Mouse (Mus musculus): Measurements from ENCODE around the gene Gna12. TPM values are rescaled to one million over a fixed set of nuclear protein-coding genes. Genes with fewer than 3 reads are reported as not detected.

Gene Gna12
- total RNA-seq, 2 experiments from 2014 or later: 26.6 to 35.0 TPM

DNA sequence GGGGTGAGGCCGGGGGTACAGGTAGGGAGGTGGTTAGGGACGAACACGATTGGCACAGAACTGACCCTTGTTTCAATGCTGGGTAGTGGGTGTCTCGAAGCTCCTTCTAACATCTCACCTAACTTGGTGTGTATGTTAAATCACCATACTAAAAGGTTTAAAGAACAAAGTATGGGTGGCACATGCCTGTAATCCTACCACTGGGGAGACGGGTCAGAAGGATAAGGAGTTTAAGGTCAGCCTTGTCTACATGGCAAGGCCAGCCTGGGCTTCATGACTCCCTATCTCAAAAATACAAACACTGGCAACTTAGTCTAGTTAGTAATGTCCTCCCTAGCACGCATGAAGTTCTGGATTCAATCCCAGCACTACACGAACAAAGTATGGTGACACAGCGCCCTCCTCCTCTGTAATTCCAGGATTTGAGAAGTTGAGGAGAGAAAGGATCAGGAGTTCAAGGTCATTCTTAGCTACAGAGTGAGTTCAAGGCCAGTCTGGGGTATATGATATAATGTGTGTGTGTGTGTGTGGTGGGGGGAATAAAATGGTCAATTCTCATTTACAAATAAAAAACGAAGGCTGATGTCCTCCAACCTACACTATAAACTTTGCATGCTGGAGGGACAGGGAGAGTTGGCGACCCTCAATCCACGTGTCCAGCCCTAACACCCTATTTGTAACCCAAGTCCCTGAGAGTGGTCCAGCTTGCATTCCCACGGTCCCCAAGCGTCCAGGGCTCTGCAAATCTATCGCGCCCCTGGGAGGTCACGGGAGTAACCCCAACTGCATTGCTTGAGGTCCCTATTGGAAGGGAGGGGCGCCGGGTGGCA is 935 bp downstream of the Gna12 start:
- intact Hi-C loops (cut with DNase I; ENCODE audit: low total_unique reads): no loop called here
- DNase-seq: no peak

DNA sequence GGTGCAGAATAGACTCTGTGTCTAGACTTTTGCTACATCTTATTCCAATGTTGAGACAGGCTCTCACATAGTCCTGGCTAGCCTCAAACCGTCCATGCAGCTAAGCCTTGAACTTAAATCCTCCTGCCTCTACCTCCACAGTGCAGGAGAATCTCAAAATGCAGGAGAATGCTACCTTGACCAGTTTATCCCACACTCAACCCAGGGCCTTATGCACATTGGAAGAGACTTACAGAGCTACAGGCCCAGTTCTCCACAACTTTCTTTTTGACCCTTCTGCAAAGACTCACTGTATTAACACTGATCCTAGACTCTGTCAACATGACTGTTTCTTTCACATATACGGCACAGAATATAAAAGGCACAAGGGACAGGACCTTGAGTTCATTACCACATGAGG is 1.9 kb downstream of the Gna12 start:
- intact Hi-C loops (cut with DNase I; ENCODE audit: low total_unique reads): no loop called here
- no peak for DNase-seq

DNA sequence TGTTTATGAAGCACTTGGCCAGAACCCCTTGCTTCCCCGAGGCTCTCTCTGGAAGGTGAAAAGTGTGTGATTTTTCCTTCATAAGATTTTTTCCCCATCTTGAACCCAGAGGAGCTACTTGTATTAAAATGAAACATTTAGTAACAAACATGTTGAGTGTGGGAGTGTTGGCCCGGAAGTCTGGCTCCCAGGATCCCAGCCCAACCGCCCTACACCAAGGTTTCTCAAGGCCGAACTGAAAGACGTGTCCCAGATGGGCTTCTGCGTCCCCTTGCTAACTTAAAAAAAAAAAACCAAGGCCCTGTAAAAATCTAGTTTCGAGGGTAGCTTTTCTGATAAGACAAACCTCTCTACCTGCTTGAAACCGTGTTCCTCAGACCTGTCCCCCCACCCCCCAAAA is 2.3 kb downstream of the Gna12 start:
- DNase-seq: peak; percentile 52
- intact Hi-C loops (cut with DNase I; ENCODE audit: low total_unique reads): no loop called here

DNA sequence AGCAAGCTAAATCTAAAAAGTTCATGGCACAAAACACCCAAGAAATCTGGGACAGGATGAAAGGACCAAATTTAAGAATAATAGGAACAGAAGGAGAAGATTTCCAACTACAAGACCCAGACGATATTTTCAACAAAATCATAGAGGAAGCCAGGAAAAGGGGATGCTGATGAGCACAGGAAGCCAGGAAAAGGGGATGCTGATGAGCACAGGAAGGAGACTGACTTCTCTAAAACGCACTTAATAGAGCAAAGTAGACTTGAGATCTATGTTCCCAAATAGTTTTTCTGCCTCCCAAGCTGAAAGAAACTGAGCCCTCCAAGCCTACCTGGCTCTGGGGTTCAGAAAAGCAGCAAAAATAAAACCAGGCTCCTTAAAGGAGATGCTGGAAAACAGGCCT is 2.8 kb downstream of the Gna12 start:
- intact Hi-C loops (cut with DNase I; ENCODE audit: low total_unique reads): no loop called here
- no peak for DNase-seq

DNA sequence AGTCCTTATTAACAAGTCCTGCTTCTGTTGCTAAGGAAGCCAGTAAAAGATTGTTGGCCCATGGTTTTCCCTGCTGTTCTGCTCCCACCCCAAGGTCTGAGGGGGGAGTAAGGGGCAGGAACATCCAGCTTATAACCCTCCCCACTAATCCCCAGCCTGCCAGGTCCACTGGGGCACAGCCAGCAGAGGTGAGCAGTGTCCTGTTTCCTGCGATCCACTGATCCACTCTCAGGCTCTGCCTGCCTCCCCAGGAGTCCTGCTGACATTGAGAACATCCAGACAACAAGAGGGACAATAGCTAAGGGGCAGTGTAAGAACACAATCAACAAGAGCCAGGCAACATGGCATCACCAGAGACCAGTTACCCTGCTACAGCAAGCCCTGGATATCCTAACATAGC is 3.4 kb downstream of the Gna12 start:
- DNase-seq: no peak
- intact Hi-C loops (cut with DNase I; ENCODE audit: low total_unique reads): no loop called here

DNA sequence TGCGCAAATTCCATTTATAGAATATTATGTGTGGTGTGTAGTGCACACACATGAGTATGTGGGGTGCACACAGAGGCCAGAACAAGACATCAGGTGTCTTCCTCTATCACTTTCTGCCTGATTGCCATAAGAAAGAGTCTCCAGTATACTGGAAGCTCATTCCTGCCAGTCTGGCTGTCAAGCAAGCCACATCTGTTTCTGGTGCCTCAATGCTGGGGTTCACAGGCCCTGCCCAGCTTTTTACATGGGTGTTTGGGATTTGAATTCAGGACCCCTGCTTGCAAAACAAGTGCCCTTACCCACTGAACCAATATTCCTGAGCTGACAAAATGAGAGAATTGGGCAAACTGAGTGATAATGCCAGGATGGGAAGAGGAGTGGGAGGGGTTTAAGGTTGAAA is 4.1 kb downstream of the Gna12 start:
- DNase-seq: no peak
- intact Hi-C loops (cut with DNase I; ENCODE audit: low total_unique reads): no loop called here

DNA sequence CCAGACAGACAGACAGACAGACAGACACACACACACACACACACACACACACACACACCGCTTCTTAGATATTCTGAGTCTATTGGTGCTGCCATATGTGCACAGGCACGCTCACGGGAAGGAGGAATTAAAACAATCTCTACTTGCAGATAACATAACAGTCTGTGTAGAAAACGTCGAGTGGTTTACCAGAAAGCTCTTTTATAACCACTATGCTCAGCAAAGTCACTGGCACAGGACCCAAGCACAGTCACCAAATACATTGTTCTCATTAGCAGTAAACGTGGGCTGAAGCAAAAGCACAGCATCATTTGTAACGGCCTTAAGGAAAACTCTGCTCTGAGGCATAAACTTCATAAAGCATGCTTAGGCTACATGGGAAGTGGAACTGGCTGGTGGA is 6.1 kb downstream of the Gna12 start:
- intact Hi-C loops (cut with DNase I; ENCODE audit: low total_unique reads): no loop called here

DNA sequence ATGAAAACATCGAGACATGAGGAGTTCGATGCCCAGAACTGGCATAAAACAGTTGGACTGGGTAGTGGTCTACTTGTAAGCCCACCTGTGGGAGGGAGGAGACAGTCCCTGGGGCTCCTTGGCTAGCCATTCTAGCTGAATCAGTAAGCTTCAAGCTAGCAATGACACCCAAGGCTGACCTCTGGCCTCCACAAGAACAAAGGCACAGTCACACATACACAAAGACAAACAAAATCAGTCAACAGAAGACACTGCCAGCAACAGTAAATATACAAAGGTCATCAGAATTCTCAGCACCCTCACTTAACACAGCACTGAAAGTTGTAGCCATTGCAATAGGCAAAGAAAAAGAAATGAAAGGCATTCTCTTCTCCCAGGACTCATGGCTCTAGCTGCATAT is 6.8 kb downstream of the Gna12 start:
- intact Hi-C loops (cut with DNase I; ENCODE audit: low total_unique reads): no loop called here
- DNase-seq: no peak

More for the DNA sequence above, 6.1 kb downstream of the Gna12 start:
- DNase-seq: no peak

DNA sequence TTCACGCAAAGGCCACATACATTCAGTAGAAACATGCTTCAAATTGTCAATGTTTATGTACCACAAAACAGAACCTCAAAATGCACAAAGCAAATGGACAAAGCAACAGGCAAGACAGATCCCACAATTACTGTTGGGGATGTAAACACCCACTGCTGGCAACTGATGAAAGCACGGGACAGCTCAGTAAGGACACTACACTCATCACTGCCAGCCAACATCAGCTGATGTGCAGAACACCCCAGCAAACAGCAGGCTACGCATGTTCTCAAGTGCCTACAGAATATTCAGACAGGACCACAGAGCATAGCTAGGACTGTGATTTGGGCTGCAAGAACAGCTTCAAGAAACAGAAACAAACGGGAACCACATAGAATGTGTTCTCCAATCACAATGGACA is 8.3 kb downstream of the Gna12 start:
- intact Hi-C loops (cut with DNase I; ENCODE audit: low total_unique reads): no loop called here

DNA sequence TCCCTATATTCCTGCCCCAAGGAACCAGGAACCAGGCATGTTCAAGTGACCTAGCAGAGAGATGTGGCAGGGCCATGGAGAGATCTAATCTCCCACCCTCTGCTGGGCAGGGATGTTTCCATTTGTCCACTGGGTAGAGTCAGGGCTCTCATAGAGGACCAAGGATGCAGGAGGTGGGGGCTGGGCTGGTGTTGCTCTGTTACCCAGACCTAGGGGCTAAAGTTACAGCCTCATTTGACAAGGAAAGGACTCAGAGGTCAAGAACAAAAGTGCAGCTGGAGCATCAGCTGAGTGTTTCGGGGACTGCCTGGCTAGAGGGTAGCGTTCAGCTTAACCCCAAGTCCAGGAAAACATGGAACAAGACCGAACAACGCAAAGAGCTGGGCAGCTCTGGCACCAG is 9.7 kb downstream of the Gna12 start:
- DNase-seq: no peak
- intact Hi-C loops (cut with DNase I; ENCODE audit: low total_unique reads): no loop called here

More for the DNA sequence above, 8.3 kb downstream of the Gna12 start:
- no peak for DNase-seq

DNA sequence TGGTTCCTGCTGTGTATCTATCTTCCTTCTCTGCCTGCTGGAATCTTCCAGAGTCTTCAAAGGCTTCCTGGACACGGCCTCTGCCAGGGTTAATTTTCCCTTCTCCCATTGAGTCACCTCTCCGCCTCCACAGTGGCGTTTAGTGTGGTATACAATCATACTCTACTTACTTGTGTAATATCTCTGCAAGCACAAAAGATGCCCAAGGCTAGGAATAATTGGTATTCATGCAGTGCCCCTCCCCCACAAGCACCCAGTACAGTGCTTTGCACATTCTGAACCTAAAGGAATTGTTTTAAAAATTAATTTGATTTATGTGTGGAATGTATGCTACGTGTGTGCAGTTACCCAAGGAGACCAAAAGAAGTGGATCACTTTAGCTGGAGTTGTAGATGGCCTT is 10.6 kb downstream of the Gna12 start:
- DNase-seq: no peak
- intact Hi-C loops (cut with DNase I; ENCODE audit: low total_unique reads): no loop called here

DNA sequence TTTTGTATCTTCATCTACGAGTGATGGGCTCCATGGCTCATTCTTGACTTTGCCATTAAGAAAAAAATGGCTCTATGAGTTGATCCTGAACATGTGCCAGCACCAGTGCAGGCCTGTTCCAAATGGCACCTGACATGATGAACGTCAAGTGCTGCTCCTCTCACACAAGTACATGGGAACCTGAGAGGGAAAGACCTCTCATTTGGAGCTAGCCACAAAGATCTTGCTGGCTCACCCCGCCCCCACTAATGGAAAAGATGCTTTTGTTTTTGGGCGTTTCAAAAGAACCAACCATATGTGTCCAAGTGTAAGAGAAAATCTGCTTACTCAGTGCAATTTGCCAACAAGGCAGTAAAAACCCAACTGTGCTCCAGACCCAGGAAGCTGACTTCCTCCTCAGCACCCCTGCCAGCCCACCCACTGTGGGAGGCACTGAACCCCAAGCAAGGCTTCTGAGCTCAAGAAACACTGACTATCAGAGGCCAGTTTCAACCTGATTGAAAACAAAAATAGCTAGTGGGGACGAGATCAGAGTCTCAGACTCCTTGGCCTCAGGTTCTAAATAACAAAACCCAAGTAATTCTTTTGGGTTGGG is 11.7 kb downstream of the Gna12 start:
- DNase-seq: no peak
- intact Hi-C loops (cut with DNase I; ENCODE audit: low total_unique reads): no loop called here

DNA sequence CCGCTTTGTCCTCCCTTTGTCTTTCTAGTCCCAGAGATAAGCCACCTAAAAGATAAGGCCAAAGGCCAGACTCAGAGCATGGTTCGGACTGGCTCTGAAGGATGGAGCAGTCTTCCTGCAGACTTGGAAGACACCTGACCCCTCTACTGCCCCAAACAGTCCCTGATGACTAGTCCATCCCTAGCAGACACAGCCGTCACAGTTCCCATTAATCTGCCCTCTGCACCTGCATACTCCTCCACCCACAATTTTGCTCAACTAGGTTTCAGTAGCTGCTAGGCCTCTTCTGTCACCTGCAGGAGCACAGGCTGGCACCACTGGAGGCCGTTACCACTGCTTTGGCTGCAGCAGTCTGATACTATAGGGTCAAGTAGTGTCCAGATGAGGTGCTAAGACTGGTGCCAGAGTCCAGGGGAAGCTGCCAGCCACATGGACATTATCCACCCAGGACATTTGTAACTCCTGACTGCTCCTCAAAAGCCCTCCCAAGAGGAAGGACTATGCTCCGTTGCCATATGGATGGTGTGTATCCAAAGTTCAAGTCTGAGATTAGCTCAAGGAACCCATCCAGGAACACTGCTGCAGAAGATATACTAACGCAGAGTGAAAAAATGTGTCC is 13.2 kb downstream of the Gna12 start:
- intact Hi-C loops (cut with DNase I; ENCODE audit: low total_unique reads): no loop called here
- no peak for DNase-seq

DNA sequence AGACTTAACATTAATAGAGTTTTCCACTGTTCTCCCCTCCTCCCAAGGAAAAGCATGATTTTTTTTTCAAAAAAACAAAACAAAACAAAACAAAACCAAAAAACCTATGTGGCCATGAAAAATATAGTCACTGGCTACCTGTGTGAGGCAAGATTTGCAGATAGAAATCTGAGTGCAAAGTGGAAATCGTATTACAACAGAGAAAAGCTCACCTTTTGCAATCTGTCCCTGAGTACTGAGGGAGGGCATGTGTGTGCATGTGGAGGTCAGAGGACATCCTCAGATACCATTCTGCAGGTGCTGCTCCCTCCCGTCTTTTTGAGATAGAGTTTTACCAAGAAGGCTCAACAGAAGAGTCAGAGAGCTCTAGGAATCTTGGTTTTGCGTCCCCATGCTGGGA is 14.2 kb downstream of the Gna12 start:
- DNase-seq: no peak
- intact Hi-C loops (cut with DNase I; ENCODE audit: low total_unique reads): no loop called here

DNA sequence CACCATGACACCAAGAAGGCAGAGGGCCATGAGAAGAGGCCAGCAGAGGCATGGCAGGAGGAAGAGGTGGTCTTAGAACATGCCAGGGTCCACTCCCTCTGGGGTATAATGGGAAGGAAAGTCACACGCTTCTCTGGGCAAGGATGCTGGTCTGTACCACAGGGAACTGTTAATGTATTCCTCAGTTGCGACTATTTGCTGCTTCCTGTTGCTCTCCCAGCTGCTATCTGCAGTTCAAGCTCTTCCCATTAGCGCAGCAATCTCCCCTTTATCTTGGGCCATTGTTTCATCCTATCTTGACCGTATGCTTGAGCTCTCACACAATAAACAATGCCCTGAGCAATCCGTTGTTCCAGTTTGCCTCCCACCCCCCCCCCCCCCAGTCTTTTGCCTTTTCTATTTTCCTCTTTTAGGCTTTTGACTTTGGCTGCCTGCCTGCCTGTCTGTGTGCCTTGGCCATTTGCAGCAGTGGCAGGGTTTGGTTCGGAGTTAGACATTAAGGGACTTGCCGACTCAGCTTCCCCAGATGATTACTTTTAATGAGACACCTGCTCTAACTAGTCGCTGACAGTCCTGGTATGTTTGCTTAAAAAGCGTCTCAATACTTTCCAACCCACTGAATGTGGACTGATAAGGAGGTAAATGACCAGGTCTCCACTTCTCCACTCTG is 15.0 kb downstream of the Gna12 start:
- no peak for DNase-seq
- intact Hi-C loops (cut with DNase I; ENCODE audit: low total_unique reads): no loop called here

DNA sequence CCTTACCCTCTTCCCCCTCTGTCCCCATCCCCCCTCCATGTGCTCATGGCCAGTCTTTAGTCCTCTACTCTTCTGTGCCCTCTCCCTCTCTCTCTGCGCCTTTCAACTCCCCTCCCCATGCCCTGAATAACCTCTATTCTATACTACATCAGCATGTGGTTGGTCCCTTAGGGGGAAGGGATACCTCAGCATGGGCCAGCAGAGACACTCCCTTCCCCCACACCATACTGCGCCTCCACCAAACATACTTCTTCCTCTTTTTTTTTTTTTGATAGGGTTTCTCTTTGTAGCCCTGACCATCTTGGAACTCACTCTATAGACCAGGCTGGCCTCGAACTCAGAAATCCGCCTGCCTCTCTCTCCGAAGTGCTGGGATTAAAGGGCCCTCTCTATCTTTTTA is 15.8 kb downstream of the Gna12 start:
- no peak for DNase-seq
- intact Hi-C loops (cut with DNase I; ENCODE audit: low total_unique reads): no loop called here

DNA sequence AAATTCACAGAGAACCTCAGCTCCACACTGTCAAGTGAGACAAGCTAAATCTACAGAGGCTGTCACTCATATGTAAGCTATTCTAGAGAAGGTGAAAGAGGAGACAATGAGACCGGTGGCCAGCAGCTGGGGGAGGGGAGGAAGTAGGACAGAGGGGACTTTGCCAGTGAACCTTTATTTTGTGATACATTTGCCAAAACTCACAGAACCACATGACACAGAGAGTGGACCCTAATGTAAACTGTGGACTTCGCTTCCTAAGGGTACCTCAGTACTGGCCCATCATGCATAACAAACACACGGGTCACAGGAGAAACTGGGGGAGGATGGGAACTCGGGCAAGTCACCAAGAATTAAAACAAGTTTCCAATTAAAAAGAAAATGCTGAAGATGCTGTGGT is 17.5 kb downstream of the Gna12 start:
- intact Hi-C loops (cut with DNase I; ENCODE audit: low total_unique reads): no loop called here

DNA sequence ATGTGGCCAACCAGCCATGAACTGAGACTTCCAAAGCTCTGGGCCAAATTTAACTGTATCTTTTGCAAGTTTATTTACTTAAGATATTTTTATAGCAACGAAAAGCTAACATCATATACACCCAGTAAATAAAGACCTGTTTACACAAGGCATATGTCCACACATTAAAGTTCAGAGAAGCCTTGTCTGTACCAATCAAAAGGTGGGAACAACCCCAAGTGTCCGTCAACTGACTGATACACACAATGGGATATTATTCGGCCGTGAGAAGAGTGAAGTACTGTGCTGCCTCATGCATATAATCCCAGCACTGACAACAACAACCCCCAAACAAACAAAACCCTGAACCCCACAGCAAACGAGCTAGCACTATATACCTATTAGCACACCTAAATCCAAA is 18.2 kb downstream of the Gna12 start:
- no peak for DNase-seq
- intact Hi-C loops (cut with DNase I; ENCODE audit: low total_unique reads): no loop called here

More for the DNA sequence above, 17.5 kb downstream of the Gna12 start:
- DNase-seq: no peak

DNA sequence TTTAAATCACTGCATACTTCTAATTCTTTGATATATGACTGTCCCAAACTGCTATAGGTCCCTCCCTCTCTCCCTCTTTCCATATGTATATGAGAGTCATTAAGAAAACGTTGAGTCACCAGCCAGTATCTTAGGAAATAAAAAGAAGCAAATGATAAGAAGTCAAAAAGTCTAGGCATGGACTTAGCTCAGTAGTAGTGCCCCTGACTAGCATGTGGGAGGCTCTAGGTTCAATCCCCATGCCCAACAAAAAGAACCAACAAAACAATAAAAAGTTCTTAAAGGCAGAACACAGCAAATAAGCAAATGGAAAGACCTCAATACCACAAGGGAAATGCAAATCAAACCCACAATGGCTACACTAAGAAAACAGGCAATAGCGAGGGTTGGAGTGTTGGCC is 18.8 kb downstream of the Gna12 start:
- intact Hi-C loops (cut with DNase I; ENCODE audit: low total_unique reads): no loop called here
- DNase-seq: no peak

DNA sequence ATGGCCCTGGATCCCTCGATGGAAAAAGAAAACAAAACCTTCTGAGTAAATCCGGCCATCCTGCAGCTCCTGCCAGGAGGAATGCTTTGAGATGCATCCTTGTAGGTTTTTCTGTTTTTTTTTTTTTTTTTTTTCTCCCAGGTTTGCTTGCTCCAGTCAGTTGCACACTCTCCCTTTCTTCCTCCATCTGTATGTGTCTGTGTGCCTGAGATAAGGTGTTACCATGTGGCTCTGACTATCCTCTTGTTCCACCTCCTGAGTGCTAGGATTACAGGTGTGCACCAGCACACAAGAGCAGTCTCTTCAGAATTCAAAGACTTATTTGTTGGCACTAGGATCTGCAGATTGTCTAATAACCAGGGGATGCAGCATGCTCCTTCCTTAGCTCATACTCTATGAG is 23.3 kb downstream of the Gna12 start:
- DNase-seq: no peak
- intact Hi-C loops (cut with DNase I; ENCODE audit: low total_unique reads): no loop called here

DNA sequence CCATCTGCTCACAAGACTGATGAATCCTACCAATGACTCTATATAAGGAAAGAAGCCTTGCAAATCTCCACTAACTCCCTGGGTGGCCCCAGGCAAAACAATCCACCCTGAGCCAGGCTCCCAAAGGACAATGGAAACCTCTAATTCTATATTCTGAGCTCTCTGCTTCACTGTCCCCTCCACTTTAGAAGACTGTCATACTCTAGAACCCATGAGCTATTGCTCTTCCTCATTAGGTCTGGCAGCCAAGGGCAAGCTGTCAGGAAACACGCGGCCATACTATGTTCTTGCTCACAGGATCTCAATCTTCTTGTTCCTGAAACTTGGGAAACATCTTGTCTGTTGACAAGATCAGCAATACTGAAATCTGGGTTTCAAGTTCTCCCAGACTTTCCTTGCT is 24.0 kb downstream of the Gna12 start:
- intact Hi-C loops (cut with DNase I; ENCODE audit: low total_unique reads): no loop called here
- DNase-seq: no peak

All from gastrocnemius, postnatal 14 days (tissue).